Mouse (Mus musculus) neural tube, embryonic 15.5 days (tissue): ENCODE measurements around the gene Asah2. TPM values are rescaled to one million over a fixed set of nuclear protein-coding genes. Genes with fewer than 3 reads are reported as not detected.
"Not testable (repeated sequence)": the region's sequence is repeated elsewhere in the genome, so short reads cannot be mapped to it uniquely, and the experiment has no call there.

ENCODE experiments used
- ATAC-seq: fragments of 200-750 bp; cut with Nextera tagmentation; 2 replicates; pipeline ENCODE4 v1.8.0; 2017; ENCODE audit warnings: mild to moderate bottlenecking, moderate TSS enrichment, moderate library complexity; ENCODE audit not compliant: low FRiP score
- H3K27ac ChIP-seq: fragments of 300-500 bp; sonication (generic); replicated peaks from 2 replicates; pipeline ENCODE4 v1.5.1; 2015; ENCODE audit warnings: mild to moderate bottlenecking, inconsistent platforms
- H3K27me3 ChIP-seq: fragments of 300-500 bp; sonication (generic); replicated peaks from 2 replicates; pipeline ENCODE4 v1.6.1; 2015; ENCODE audit warnings: inconsistent platforms
- H3K36me3 ChIP-seq: fragments of 300-500 bp; sonication (generic); 2 replicates; pipeline ENCODE4 v1.6.1; 2015; ENCODE audit warnings: inconsistent platforms
- H3K4me1 ChIP-seq: fragments of 300-500 bp; sonication (generic); 2 replicates; pipeline ENCODE4 v1.6.1; 2015; ENCODE audit warnings: inconsistent platforms
- H3K4me2 ChIP-seq: fragments of 300-500 bp; sonication (generic); 2 replicates; pipeline ENCODE4 v1.6.1; 2015; ENCODE audit warnings: inconsistent platforms, mild to moderate bottlenecking, moderate library complexity
- H3K4me3 ChIP-seq: fragments of 300-500 bp; sonication (generic); replicated peaks from 2 replicates; pipeline ENCODE4 v1.5.1; 2015; ENCODE audit warnings: mild to moderate bottlenecking, inconsistent platforms
- H3K9ac ChIP-seq: fragments of 300-500 bp; sonication (generic); replicated peaks from 2 replicates; pipeline ENCODE4 v1.6.1; 2015; ENCODE audit warnings: mild to moderate bottlenecking, inconsistent platforms
- H3K9me3 ChIP-seq: fragments of 300-500 bp; sonication (generic); replicated peaks from 2 replicates; pipeline ENCODE4 v1.6.1; 2016; ENCODE audit warnings: inconsistent platforms
- WGBS: fragments of 180-500 bp; shearing (Covaris S2); methylation state at CpG from one replicate; pipeline ENCODE4 v1.1.7; 2015; ENCODE audit warnings: mixed read lengths; 5-methylcytosine and 5-hydroxymethylcytosine counted together
- polyA plus RNA-seq: library from polyadenylated mRNA; unstranded; fragments of >200 nt; fragmentation: Nextera tagmentation; extraction: Ambion mirVana; gene quantifications from 2 replicates; pipeline ENCODE4 v1.2.1, GENCODE M21; 2015

The Asah2 gene
- 1.1 and 1.2 TPM in 2 replicates for polyA plus RNA-seq

DNA sequence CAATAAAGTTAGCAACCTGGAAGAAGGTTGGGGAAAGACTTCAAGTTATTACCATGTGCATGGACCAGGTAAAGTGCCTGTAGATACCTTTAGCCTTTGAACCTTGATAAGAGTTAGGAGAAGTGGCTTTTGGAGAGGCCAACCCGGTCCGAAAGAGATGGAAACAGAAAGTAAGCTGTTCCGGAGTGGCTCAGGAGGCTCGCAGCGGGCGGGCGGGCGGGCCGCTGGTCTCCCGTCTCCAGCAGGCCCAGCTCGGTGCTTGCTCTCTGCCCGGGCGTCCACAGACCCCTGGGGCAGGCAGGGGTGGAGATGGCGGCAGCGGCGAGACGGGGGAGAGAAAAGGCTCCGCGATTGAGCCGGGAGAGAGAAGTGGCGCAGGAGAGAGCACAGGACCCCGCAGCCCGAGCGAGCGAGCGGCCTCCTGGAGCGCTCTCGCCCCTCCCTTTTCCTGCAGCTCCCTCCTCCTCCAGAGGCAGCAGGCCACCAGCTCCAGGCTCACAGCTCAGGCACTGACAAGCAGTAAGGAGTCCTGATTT lies at the start of gene Asah2:
TSS of gene Asah2 (minus strand) at position 441 of the 536 bp plus-strand sequence.
- peak; percentile 94 for ATAC-seq

GRCm38 (mm10) chr19:32157045-32157444 lies 49.0 kb upstream of the Asah2 start:
- no peaks in the 10 kb centered on the region for H3K4me1 ChIP-seq
- WGBS: 92% methylated on average over 6 of the region's 6 CpGs
- H3K4me3 ChIP-seq: no peak overlapping the region
- H3K36me3 ChIP-seq: peaks cover 12% of the 10 kb centered on the region
- no peaks in the 10 kb centered on the region for H3K27me3 ChIP-seq
- H3K4me2 ChIP-seq: no peak overlapping the region
- H3K27ac ChIP-seq: no peak overlapping the region
- no peaks in the 10 kb centered on the region for H3K9me3 ChIP-seq
- no peak overlapping the region for H3K9ac ChIP-seq
- ATAC-seq: no peak

More for the DNA sequence above, at the start of gene Asah2:
- Histone ChIP-seq H3K4me1 (peaks cover 6% of the 10 kb centered on the region; the same call in 1 of the 2 replicates), H3K36me3 (no peaks in the 10 kb centered on the region), H3K4me3 (peak within 1 kb of the TSS; percentile 58), H3K4me2 (peak within 1 kb of the TSS; percentile 75), H3K9ac (peak within 1 kb of the TSS; percentile 70), H3K9me3 (no peaks in the 10 kb centered on the region), H3K27me3 (no peaks in the 10 kb centered on the region), H3K27ac (peak within 1 kb of the TSS; percentile 74)
- WGBS: 0% methylated on average over 27 of the region's 28 CpGs

GRCm38 (mm10) chr19:32152529-32152928 lies 44.5 kb upstream of the Asah2 start:
- no peak overlapping the region for H3K9ac ChIP-seq
- H3K4me2 ChIP-seq: no peak overlapping the region
- H3K27me3 ChIP-seq: no peaks in the 10 kb centered on the region
- H3K9me3 ChIP-seq: no peaks in the 10 kb centered on the region
- no peak overlapping the region for H3K4me3 ChIP-seq
- no peak overlapping the region for H3K27ac ChIP-seq
- H3K36me3 ChIP-seq: no peaks in the 10 kb centered on the region
- H3K4me1 ChIP-seq: no peaks in the 10 kb centered on the region
- ATAC-seq: no peak
- WGBS: 86% methylated on average over 6 of the region's 6 CpGs

DNA sequence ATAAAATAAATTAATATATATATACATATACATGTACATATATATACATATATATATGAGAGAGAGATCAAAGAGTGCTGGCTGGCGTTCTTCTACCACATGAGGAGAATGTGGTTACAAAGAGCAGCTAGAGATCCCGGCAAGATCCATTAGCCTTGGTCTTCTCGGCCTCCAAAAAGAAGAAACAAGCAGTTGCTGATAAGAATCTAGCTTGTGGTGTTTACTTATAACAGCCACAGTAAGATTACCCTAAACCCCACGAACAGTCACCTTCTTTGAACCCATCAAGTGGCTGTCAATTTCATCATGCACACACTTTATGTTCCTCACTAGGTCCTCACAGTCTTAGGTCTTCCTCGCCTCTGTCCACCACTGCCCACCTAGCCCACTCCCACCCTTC lies 40.7 kb upstream of the Asah2 start:
- H3K36me3 ChIP-seq: no peaks in the 10 kb centered on the region
- H3K4me3 ChIP-seq: no peak overlapping the region
- H3K27me3 ChIP-seq: no peaks in the 10 kb centered on the region
- no peaks in the 10 kb centered on the region for H3K9me3 ChIP-seq
- H3K27ac ChIP-seq: no peak overlapping the region
- H3K4me1 ChIP-seq: no peaks in the 10 kb centered on the region
- no peak overlapping the region for H3K9ac ChIP-seq
- 93% methylated on average over 5 of the region's 5 CpGs for WGBS
- ATAC-seq: no peak
- no peak overlapping the region for H3K4me2 ChIP-seq

DNA sequence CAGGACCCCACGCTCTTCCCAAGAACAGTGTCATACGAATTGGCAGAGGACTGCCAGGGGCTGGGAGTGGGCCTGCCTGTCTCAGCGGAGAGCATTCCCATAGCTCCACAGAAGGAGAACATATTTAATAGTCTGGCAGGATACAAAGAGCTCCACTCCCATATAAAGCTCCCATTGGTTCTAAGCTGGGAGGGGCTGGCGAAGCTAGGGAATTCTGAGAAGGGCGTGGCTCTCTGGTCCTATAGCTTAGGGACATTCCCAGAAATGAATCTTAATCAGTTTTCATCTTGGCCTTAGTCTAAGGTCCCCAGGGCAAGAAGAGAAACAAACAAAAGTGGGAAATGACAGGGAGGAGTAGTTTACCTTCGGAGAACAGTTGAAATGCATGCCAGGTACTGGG lies 34.4 kb upstream of the Asah2 start:
- no peak for ATAC-seq
- no peak overlapping the region for H3K4me3 ChIP-seq
- H3K9me3 ChIP-seq: no peaks in the 10 kb centered on the region
- H3K36me3 ChIP-seq: no peaks in the 10 kb centered on the region
- H3K27me3 ChIP-seq: no peaks in the 10 kb centered on the region
- no peak overlapping the region for H3K27ac ChIP-seq
- H3K9ac ChIP-seq: no peak overlapping the region
- H3K4me2 ChIP-seq: no peak overlapping the region
- whole genome bisulfite sequencing: 85% methylated on average over 6 of the region's 6 CpGs
- H3K4me1 ChIP-seq: no peaks in the 10 kb centered on the region

DNA sequence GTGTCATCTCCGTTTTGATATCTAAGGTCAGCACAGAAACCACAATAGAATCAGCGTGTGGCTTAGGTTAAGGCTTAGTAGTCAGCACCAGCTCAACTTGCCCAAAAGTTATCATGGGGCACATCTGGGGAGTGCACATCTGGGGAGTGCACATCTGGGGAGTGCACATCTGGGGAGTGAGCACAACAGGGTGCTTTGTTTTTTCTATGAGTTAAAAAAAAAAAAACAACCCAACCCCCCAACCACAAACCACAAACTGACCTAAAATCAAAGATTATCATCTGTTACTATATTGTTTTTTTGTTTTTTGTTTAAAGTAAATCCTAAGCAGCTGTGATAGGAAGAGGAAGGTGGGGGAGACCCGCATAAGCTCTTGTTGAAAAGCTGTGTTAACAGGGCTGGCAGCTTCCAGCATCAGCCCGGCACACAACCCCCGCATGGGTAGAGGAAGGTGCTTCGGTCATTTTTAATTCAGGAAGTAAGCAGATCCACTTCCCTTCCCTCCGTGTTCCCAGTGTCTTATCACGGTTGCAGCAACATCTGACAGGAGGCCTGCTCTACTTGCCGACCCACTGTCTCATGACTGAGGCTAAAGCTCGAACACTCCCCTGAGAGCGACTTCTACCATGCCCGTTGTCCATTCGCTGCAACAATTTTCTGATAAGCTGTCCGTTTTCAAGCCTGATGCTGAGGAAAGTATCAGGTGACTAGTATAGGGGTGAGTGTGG lies 30.5 kb upstream of the Asah2 start:
- no peak overlapping the region for H3K4me2 ChIP-seq
- no peak overlapping the region for H3K9ac ChIP-seq
- 81% methylated on average over 14 of the region's 14 CpGs for WGBS
- no peaks in the 10 kb centered on the region for H3K36me3 ChIP-seq
- no peaks in the 10 kb centered on the region for H3K4me1 ChIP-seq
- no peaks in the 10 kb centered on the region for H3K9me3 ChIP-seq
- H3K27ac ChIP-seq: no peak overlapping the region
- no peaks in the 10 kb centered on the region for H3K27me3 ChIP-seq
- H3K4me3 ChIP-seq: no peak overlapping the region
- ATAC-seq: no peak

GRCm38 (mm10) chr19:32137904-32138303 lies 29.9 kb upstream of the Asah2 start:
- H3K27me3 ChIP-seq: no peaks in the 10 kb centered on the region
- no peak for ATAC-seq
- H3K4me2 ChIP-seq: no peak overlapping the region
- WGBS: 91% methylated on average over 5 of the region's 5 CpGs
- H3K4me1 ChIP-seq: no peaks in the 10 kb centered on the region
- H3K27ac ChIP-seq: no peak overlapping the region
- no peak overlapping the region for H3K9ac ChIP-seq
- no peaks in the 10 kb centered on the region for H3K9me3 ChIP-seq
- H3K36me3 ChIP-seq: no peaks in the 10 kb centered on the region
- H3K4me3 ChIP-seq: no peak overlapping the region

DNA sequence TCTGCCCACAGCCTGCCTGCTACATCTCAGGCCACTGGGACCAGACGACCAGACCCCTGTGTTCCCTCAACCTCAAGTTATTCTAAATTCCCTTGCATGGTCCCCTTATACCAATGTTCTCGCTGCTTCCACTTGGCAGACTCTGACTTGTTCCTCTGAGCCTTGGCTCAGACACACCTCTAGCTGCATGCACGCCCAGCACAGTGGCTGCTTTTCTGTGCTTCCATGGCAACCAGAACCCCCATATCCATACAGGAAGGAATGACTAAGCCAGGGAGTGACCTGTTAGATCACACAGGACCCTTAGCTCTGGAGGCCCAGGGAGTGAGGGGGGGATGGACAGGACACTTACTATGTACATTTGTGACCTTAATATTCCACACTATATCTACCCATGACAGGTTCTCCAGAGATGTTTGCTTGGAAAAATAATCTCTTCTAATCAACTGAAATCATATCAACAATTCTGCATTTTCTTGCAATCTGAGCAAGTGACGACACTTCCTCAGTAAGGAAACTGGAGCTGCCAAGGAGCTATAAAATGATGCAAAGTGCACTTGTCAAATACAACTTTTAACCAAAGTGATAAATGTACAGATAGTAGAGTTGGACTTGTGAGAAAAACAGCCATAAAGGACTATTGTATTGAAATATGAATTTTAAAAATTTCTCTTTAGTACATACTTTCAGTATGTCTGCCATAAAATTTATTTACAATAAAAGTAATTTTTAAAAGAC lies 29.0 kb upstream of the Asah2 start:
- no peaks in the 10 kb centered on the region for H3K27me3 ChIP-seq
- no peak overlapping the region for H3K4me3 ChIP-seq
- H3K9ac ChIP-seq: no peak overlapping the region
- no peak overlapping the region for H3K4me2 ChIP-seq
- WGBS: 46% methylated on average over 4 of the region's 4 CpGs
- no peak for ATAC-seq
- H3K36me3 ChIP-seq: no peaks in the 10 kb centered on the region
- H3K4me1 ChIP-seq: no peaks in the 10 kb centered on the region
- H3K27ac ChIP-seq: no peak overlapping the region
- H3K9me3 ChIP-seq: no peaks in the 10 kb centered on the region

- H3K9me3 ChIP-seq, H3K36me3 ChIP-seq, H3K27ac ChIP-seq, H3K4me1 ChIP-seq, H3K9ac ChIP-seq, H3K27me3 ChIP-seq, H3K4me2 ChIP-seq, H3K4me3 ChIP-seq: not testable (repeated sequence)
- WGBS: 93% methylated on average over 15 of the region's 17 CpGs
- peak; percentile 45; the same call in 1 of the 2 replicates for ATAC-seq
These were observed 23.9 kb upstream of the Asah2 start for GRCm38 (mm10) chr19:32131707-32132488.

- Histone ChIP-seq H3K36me3 (0 out of 2 replicates have a peak, but pooled peaks cover 2% of the 10 kb centered on the region), H3K27ac (no peak overlapping the region), H3K4me2 (no peak overlapping the region), H3K4me3 (no peak overlapping the region), H3K4me1 (no peaks in the 10 kb centered on the region), H3K27me3 (no peaks in the 10 kb centered on the region), H3K9me3 (no peaks in the 10 kb centered on the region), H3K9ac (no peak overlapping the region)
- ATAC-seq: no peak
- 94% methylated on average over 8 of the region's 8 CpGs for WGBS
These were observed 21.3 kb upstream of the Asah2 start for GRCm38 (mm10) chr19:32129281-32129680.

- Histone ChIP-seq H3K4me1 (no peaks in the 10 kb centered on the region), H3K9ac (no peak overlapping the region), H3K36me3 (0 out of 2 replicates have a peak, but pooled peaks cover 2% of the 10 kb centered on the region), H3K27me3 (no peaks in the 10 kb centered on the region), H3K4me3 (no peak overlapping the region), H3K4me2 (no peak overlapping the region), H3K27ac (no peak overlapping the region), H3K9me3 (no peaks in the 10 kb centered on the region)
- 82% methylated on average over 10 of the region's 10 CpGs for WGBS
- no peak for ATAC-seq
These were observed 19.3 kb upstream of the Asah2 start for GRCm38 (mm10) chr19:32127180-32127850.
